Mouse (Mus musculus): ENCODE data around the gene Slc34a3. TPM values are rescaled to one million over a fixed set of nuclear protein-coding genes. Genes with fewer than 3 reads are reported as not detected.
A peak's percentile ranks its signal among the peaks of the same experiment; 100 is the strongest.
"Not testable (repeated sequence)": the region's sequence is repeated elsewhere in the genome, so short reads cannot be mapped to it uniquely, and the experiment has no call there.

Slc34a3 gene
- polyA plus RNA-seq, 1 experiment from 2014 or later, result not detected

DNA sequence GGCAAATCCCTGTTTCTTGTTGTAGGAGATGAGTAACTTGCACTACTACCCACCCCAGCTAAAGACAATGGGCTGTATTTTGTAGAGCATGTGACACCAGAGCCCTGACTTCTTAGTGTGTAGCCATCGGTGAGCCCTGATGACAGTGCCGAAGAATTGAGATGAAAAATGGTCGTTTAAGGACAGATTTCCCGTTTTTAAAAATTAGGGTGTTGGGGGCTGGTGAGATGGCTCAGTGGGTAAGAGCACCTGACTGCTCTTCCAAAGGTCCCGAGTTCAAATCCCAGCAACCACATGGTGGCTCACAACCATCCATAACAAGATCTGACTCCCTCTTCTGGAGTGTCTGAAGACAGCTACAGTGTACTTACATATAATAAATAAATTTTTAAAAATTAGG lies 23.1 kb upstream of the Slc34a3 start:
- 90% methylated on average over 5 of the region's 5 CpGs for WGBS
- H3K36me3 ChIP-seq (ENCODE audit: control insufficient read depth, insufficient read depth, low read length); ATAC-seq; H3K4me2 ChIP-seq (ENCODE audit: low read length); H3K27me3 ChIP-seq (ENCODE audit: control insufficient read depth, insufficient read depth, low read depth, low read length); H3K9ac ChIP-seq (ENCODE audit: low read depth, low read length); H3K4me3 ChIP-seq (ENCODE audit: low read depth, low read length); H3K9me3 ChIP-seq (replicated peaks; ENCODE audit: control insufficient read depth, low read length, poor library complexity, severe bottlenecking); H3K27ac ChIP-seq (ENCODE audit: low read length): not testable (repeated sequence)
- peaks cover 27% of the 10 kb centered on the region for H3K4me1 ChIP-seq (ENCODE audit: control insufficient read depth, insufficient read depth, low read length)

DNA sequence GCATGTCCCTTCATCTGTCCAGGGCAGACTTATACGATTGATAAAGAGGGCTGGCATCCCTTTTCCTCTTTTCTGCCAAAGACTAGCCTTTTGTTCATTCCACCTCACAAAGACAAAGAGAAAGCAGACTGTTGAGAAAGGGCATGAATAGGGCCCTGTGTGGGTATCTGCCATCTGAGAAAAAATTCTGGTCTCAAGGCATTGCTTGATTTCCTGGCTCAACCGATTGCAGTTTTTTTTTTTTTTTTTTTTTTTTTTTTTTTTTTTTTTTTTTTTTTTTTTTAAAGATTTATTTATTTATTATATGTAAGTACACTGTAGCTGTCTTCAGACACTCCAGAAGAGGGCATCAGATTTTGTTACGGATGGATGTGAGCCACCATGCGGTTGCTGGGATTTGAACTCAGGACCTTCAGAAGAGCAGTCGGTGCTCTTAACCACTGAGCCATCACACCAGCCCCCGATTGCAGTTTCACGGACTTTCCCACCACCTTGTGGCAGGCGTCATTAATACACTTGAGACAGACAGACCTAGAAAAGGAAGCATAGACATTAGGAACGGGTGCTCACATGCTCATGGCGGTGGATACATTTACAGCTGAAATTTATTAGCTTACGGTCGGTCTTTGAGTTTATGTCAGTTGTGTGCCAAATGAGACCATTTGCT lies 22.4 kb upstream of the Slc34a3 start:
- peak overlapping the region; percentile 99 for H3K4me2 ChIP-seq (ENCODE audit: low read length)
- peak overlapping the region; percentile 97 for H3K4me3 ChIP-seq (ENCODE audit: low read depth, low read length)
- H3K9ac ChIP-seq (ENCODE audit: low read depth, low read length); H3K36me3 ChIP-seq (ENCODE audit: control insufficient read depth, insufficient read depth, low read length); ATAC-seq; H3K27me3 ChIP-seq (ENCODE audit: control insufficient read depth, insufficient read depth, low read depth, low read length); H3K9me3 ChIP-seq (replicated peaks; ENCODE audit: control insufficient read depth, low read length, poor library complexity, severe bottlenecking); H3K27ac ChIP-seq (ENCODE audit: low read length): not testable (repeated sequence)
- 54% methylated on average over 10 of the region's 12 CpGs for WGBS
- H3K4me1 ChIP-seq (ENCODE audit: control insufficient read depth, insufficient read depth, low read length), result peaks cover 23% of the 10 kb centered on the region

DNA sequence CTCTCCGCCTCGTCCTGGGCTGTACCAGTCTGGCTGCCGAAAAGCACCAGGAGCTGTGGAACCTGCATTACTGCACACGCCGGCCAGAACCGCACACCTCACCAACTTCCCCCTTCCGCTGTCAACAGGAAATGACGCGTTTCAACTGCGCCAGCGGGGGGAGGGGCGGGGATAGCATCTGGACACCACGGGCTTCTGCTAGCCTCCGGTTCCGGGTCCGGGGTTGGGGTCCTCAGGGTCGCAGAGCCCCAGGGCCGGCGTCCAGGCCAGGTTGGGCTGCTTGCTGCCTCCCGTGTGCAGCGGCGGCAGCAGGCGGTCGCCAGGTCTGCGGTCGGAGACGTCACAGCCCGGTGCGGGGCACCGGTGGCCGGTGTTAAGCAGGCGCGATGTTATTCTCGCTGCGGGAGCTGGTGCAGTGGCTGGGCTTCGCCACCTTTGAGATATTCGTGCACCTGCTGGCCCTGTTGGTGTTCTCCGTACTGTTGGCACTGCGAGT lies 21.2 kb upstream of the Slc34a3 start, which contains the start of gene Tmem203:
Tmem203 (plus strand) TSS at position 156 of the 496 bp plus-strand sequence.
- Histone ChIP-seq H3K36me3 (ENCODE audit: control insufficient read depth, insufficient read depth, low read length) (0 out of 2 replicates have a peak, but pooled peaks cover 4% of the 10 kb centered on the region), H3K9me3 (replicated peaks; ENCODE audit: control insufficient read depth, low read length, poor library complexity, severe bottlenecking) (no peaks in the 10 kb centered on the region), H3K27ac (ENCODE audit: low read length) (peak within 1 kb of the TSS; percentile 83), H3K4me3 (ENCODE audit: low read depth, low read length) (peak within 1 kb of the TSS; percentile 97), H3K4me1 (ENCODE audit: control insufficient read depth, insufficient read depth, low read length) (peaks cover 23% of the 10 kb centered on the region), H3K4me2 (ENCODE audit: low read length) (peak within 1 kb of the TSS; percentile 99), H3K9ac (ENCODE audit: low read depth, low read length) (peak within 1 kb of the TSS; percentile 89), H3K27me3 (ENCODE audit: control insufficient read depth, insufficient read depth, low read depth, low read length) (no peaks in the 10 kb centered on the region)
- WGBS, result under 1% methylated on average over 39 of the region's 39 CpGs
- peak; percentile 91 for ATAC-seq

DNA sequence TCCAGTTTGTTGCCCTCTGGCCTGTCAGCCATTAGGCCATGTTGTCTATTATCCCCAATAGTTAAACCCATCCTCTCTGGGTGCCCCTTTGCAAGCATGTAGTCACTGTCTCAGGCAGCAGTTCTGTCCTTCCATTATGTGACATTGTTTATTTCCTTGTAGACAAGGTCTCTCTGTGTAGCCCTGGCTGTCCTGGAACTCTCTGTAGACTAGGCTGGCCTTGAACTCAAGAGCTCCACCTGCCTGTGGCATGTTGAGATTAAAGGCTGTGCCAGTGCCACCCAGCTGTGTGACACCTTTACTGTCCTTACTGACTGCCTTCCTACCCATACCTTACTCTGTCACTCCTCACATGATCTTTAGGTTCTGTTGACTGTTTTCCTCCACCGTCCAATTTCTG lies 18.2 kb upstream of the Slc34a3 start:
- Histone ChIP-seq H3K4me3 (ENCODE audit: low read depth, low read length) (no peak overlapping the region), H3K9ac (ENCODE audit: low read depth, low read length) (no peak overlapping the region), H3K4me1 (ENCODE audit: control insufficient read depth, insufficient read depth, low read length) (peaks cover 19% of the 10 kb centered on the region), H3K27me3 (ENCODE audit: control insufficient read depth, insufficient read depth, low read depth, low read length) (no peaks in the 10 kb centered on the region), H3K4me2 (ENCODE audit: low read length) (no peak overlapping the region), H3K27ac (ENCODE audit: low read length) (no peak overlapping the region), H3K9me3 (replicated peaks; ENCODE audit: control insufficient read depth, low read length, poor library complexity, severe bottlenecking) (no peaks in the 10 kb centered on the region), H3K36me3 (ENCODE audit: control insufficient read depth, insufficient read depth, low read length) (peaks cover 13% of the 10 kb centered on the region)
- 80% methylated on average over 1 of the region's 1 CpGs for WGBS
- no peak for ATAC-seq

DNA sequence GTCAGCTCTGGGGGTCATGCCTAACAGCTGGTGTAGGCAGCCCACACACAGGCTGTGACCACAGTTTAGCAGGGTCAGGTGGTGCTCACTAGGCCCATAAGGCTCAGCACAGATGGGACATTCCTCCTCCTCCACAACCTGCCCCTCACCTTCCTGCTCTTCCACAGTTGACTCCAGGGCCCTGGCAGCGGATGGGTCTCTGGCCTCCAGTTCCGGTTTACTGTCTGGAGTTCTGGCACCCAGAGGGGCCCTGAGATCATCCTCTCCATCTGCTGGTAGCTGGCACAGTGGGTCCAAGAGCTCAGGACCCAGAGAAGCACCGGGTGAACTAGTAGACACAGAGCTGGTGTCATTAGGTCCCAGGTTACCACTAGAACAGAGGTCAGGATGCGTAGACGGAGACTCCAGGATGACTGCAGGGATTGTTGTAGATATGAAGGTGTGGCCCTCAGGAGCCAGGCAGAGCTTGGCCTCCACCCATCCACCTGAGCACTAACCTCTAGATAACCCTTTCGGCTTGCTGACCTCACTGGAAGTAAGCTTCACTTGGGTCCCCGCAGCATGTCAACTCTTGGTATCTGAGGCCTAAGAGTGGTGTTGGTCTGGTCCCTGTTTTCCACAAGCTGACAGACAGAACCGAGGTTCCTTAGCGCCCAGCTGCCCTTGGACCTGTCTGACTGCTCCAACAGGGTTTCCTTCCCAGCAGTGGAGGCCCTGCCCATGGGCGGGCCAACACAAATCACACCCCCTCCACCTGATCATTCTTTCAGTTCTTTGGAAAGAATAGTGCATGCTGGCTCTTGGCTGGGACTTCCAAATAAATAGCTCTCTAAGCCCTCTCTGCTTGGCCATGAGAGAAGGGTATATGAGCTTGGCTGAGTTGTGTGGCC lies 12.3 kb upstream of the Slc34a3 start, which contains the start of gene AL732309.1:
AL732309.1 (minus strand) TSS at position 681 of the 890 bp plus-strand sequence.
- Histone ChIP-seq H3K27me3 (ENCODE audit: control insufficient read depth, insufficient read depth, low read depth, low read length) (no peaks in the 10 kb centered on the region), H3K4me2 (ENCODE audit: low read length) (no peak within 1 kb of the TSS), H3K9ac (ENCODE audit: low read depth, low read length) (no peak within 1 kb of the TSS), H3K9me3 (replicated peaks; ENCODE audit: control insufficient read depth, low read length, poor library complexity, severe bottlenecking) (no peaks in the 10 kb centered on the region), H3K27ac (ENCODE audit: low read length) (no peak within 1 kb of the TSS), H3K4me3 (ENCODE audit: low read depth, low read length) (no peak within 1 kb of the TSS), H3K36me3 (ENCODE audit: control insufficient read depth, insufficient read depth, low read length) (peaks cover 15% of the 10 kb centered on the region), H3K4me1 (ENCODE audit: control insufficient read depth, insufficient read depth, low read length) (peaks cover 12% of the 10 kb centered on the region)
- 92% methylated on average over 10 of the region's 10 CpGs for WGBS
- ATAC-seq, result no peak

DNA sequence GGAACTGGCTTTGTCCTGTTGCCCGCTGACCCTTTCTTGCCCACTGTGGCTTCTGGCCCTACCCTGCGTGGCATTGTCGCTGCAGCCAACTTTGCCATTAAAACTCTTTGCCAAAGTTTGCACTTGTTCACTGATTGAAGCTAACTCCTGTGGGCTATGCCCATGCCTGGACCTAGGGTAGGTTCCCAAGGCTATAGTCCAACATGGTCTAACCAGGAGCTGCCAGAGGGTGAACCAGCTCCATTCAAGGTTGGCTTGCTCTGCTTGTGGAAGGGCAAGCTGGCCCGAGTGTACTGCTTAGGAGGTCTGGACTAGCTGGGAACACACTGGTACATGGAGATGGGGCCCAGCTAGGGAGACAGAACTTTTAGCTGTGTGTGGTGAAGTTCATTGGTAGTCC lies 10.0 kb upstream of the Slc34a3 start:
- no peaks in the 10 kb centered on the region for H3K9me3 ChIP-seq (replicated peaks; ENCODE audit: control insufficient read depth, low read length, poor library complexity, severe bottlenecking)
- no peaks in the 10 kb centered on the region for H3K27me3 ChIP-seq (ENCODE audit: control insufficient read depth, insufficient read depth, low read depth, low read length)
- no peak overlapping the region for H3K4me3 ChIP-seq (ENCODE audit: low read depth, low read length)
- H3K36me3 ChIP-seq (ENCODE audit: control insufficient read depth, insufficient read depth, low read length), result peaks cover 12% of the 10 kb centered on the region
- ATAC-seq, result no peak
- WGBS, result 90% methylated on average over 4 of the region's 4 CpGs
- no peak overlapping the region for H3K9ac ChIP-seq (ENCODE audit: low read depth, low read length)
- peaks cover 20% of the 10 kb centered on the region for H3K4me1 ChIP-seq (ENCODE audit: control insufficient read depth, insufficient read depth, low read length)
- H3K27ac ChIP-seq (ENCODE audit: low read length), result no peak overlapping the region
- H3K4me2 ChIP-seq (ENCODE audit: low read length), result no peak overlapping the region; the same call in 1 of the 2 replicates

DNA sequence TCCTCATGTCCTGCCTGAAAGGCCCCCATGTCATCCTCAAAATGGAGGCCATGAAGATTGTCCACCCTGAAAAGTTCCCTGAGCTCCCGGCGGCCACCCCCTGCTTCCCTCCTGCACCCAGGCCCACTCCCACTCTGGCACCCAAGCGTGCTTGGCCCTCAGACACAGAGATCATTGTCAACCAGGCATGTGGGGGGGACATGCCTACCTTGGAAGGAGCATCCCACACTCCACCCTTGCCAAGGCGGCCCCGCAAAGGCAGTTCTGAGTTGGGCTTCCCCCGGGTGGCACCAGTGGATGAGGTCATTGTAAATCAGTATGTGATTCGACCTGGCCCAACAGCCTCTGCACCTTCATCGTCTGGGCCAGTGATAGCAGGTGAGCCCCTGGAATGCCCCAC lies 9.2 kb upstream of the Slc34a3 start:
- WGBS, result 83% methylated on average over 8 of the region's 8 CpGs
- no peaks in the 10 kb centered on the region for H3K9me3 ChIP-seq (replicated peaks; ENCODE audit: control insufficient read depth, low read length, poor library complexity, severe bottlenecking)
- peak overlapping the region; percentile 96 for H3K9ac ChIP-seq (ENCODE audit: low read depth, low read length)
- H3K4me3 ChIP-seq (ENCODE audit: low read depth, low read length), result peak overlapping the region; percentile 77
- H3K4me1 ChIP-seq (ENCODE audit: control insufficient read depth, insufficient read depth, low read length), result peaks cover 20% of the 10 kb centered on the region
- H3K36me3 ChIP-seq (ENCODE audit: control insufficient read depth, insufficient read depth, low read length), result peaks cover 9% of the 10 kb centered on the region; the same call in 1 of the 2 replicates
- no peak overlapping the region for H3K27ac ChIP-seq (ENCODE audit: low read length)
- peak overlapping the region; percentile 92 for H3K4me2 ChIP-seq (ENCODE audit: low read length)
- H3K27me3 ChIP-seq (ENCODE audit: control insufficient read depth, insufficient read depth, low read depth, low read length), result no peaks in the 10 kb centered on the region
- ATAC-seq, result no peak

DNA sequence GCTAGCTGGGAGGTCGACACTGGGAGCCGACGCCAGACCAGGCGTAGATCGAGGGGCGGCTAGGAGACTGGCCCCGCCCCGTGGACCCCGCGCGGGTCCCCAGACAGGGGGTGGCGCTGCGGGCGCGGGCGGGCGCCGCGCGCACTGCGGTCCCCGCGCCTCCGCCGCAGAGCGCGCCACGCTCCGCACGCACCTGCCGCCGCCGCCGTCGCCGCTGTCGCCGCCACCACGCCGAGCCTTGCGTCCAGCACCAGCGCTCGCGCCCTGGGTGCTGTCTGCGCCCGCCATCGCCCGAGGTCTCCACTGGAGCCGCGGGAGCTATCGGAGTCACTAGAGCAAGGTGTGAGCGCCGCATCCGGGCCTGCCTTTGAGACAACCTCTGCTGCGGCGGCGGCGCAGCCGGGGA lies 7.9 kb upstream of the Slc34a3 start, which contains the start of the genes Rnf208 and Cysrt1:
Rnf208 (plus strand) TSS at position 155 of the 406 bp plus-strand sequence.
Cysrt1 (minus strand) TSS at position 352 of the 406 bp plus-strand sequence.
- ATAC-seq, result peak; percentile 61
- peak within 1 kb of the TSS; percentile 96 for H3K9ac ChIP-seq (ENCODE audit: low read depth, low read length)
- peak within 1 kb of the TSS; percentile 77 for H3K4me3 ChIP-seq (ENCODE audit: low read depth, low read length)
- peak within 1 kb of the TSS; percentile 92 for H3K4me2 ChIP-seq (ENCODE audit: low read length)
- no peaks in the 10 kb centered on the region for H3K9me3 ChIP-seq (replicated peaks; ENCODE audit: control insufficient read depth, low read length, poor library complexity, severe bottlenecking)
- no peaks in the 10 kb centered on the region for H3K27me3 ChIP-seq (ENCODE audit: control insufficient read depth, insufficient read depth, low read depth, low read length)
- peaks cover 20% of the 10 kb centered on the region for H3K4me1 ChIP-seq (ENCODE audit: control insufficient read depth, insufficient read depth, low read length)
- WGBS, result 0% methylated on average over 33 of the region's 59 CpGs
- H3K36me3 ChIP-seq (ENCODE audit: control insufficient read depth, insufficient read depth, low read length), result peaks cover 5% of the 10 kb centered on the region; the same call in 1 of the 2 replicates
- H3K27ac ChIP-seq (ENCODE audit: low read length), result peak within 1 kb of the TSS; percentile 82

Data from midbrain, embryonic 16.5 days (tissue).